Mouse (Mus musculus) ES-Bruce4 (cell line): ENCODE data around the gene Eps8l3.

Source experiments
- CTCF ChIP-seq: IDR thresholded peaks from one replicate; pipeline ENCODE4 v1.8.1; 2011; ENCODE audit warnings: low read depth, low read length
- EP300 ChIP-seq: IDR thresholded peaks from 2 replicates; pipeline ENCODE4 v1.6.1; 2011; ENCODE audit warnings: low read depth, low read length; ENCODE audit not compliant: insufficient read depth
- POLR2A ChIP-seq: IDR thresholded peaks from one replicate; pipeline ENCODE4 v1.8.1; 2011; ENCODE audit warnings: low read length; ENCODE audit not compliant: insufficient read depth

DNA sequence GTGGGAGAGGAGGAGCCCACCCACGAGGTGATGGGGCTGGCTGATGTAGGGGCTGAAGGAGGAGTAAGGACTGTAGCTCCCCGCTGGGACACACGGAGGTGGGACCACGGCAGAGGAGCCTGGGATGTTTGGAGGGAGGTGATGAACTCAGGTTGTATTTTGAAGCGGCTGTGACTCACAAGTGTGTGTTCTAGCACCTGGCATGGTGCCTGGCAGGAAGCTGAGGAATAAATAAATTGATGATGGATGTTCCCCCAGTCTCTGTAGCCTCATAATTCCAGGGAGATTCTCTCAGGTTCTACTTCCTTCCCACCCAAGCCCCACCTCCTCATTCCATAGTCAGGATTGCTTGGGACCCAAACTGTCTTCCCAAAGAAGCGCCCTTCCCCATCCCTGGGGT, 1.8 kb upstream of the Eps8l3 start:
- no peak for TF ChIP-seq CTCF
- TF ChIP-seq POLR2A: no peak
- no peak for TF ChIP-seq EP300
